Comparison of ENCODE assay signal across 8 mouse cellular contexts in genomic region chr6:49319595-49320315, GRCm38 (mm10). TPM values are rescaled to one million over a fixed set of nuclear protein-coding genes. Genes with fewer than 3 reads are reported as not detected.
DNase-seq lines count a peak whose midpoint lies in the region; ATAC-seq and TF ChIP-seq lines count a peak whose summit lies in the region.

No protein-coding gene starts in this region.

- no peak for ATAC-seq in intestine, embryonic 14.5 days (replicated peaks; ENCODE audit: low FRiP score, low TSS enrichment, low read depth)
- ATAC-seq in midbrain, embryonic 13.5 days, result no peak

- H3K4me3 ChIP-seq in gastrocnemius, adult 2 months, result peak overlapping the region; percentile 96
- peak overlapping the region; percentile 93 for H3K4me3 ChIP-seq in testis, adult 2 months (ENCODE audit: control insufficient read depth, low read depth, low read length)
- H3K4me3 ChIP-seq in intestine, embryonic 14.5 days (ENCODE audit: low read depth, low read length), result peak overlapping the region; percentile 69
- peak overlapping the region; percentile 70 for H3K4me3 ChIP-seq in midbrain, embryonic 13.5 days (replicated peaks)

- no peaks in the 10 kb centered on the region for H3K36me3 ChIP-seq in testis, adult 2 months (ENCODE audit: control insufficient read depth, insufficient read depth, low read length)
- H3K36me3 ChIP-seq in intestine, embryonic 14.5 days (ENCODE audit: control insufficient read depth, insufficient read depth, low read length), result no peaks in the 10 kb centered on the region
- H3K36me3 ChIP-seq in midbrain, embryonic 13.5 days, result no peaks in the 10 kb centered on the region

- H3K9me3 ChIP-seq in intestine, embryonic 14.5 days (ENCODE audit: control insufficient read depth, low read length), result no peaks in the 10 kb centered on the region
- no peaks in the 10 kb centered on the region for H3K9me3 ChIP-seq in midbrain, embryonic 13.5 days

- peak overlapping the region; percentile 91 for H3K27ac ChIP-seq in gastrocnemius, adult 2 months
- H3K27ac ChIP-seq in testis, adult 2 months (ENCODE audit: control insufficient read depth, insufficient read depth, low read depth, low read length), result peak overlapping the region; percentile 81
- H3K27ac ChIP-seq in intestine, embryonic 14.5 days (ENCODE audit: low read depth), result peak overlapping the region; percentile 80
- peak overlapping the region; percentile 91 for H3K27ac ChIP-seq in midbrain, embryonic 13.5 days

- no peak for TF ChIP-seq POLR2A in testis, adult 2 months (IDR thresholded peaks at IDR 0.05; ENCODE audit: control insufficient read depth, low read depth, low read length)

- 8% methylated on average over 13 of the region's 13 CpGs for WGBS in intestine, embryonic 14.5 days
- WGBS in midbrain, embryonic 13.5 days, result 12% methylated on average over 13 of the region's 13 CpGs

- DNase-seq in gastrocnemius, adult 2 months, result no peak
- DNase-seq in gastrocnemius, postnatal 14 days, result no peak
- no peak for DNase-seq in testis, postnatal 14 days (ENCODE audit: low spot score)
- DNase-seq in intestine, embryonic 14.5 days (ENCODE audit: low spot score), result no peak
- DNase-seq in urinary bladder, postnatal 36 days (ENCODE audit: low spot score in 2 of 2), result no peak
- DNase-seq in thymus, adult 18-20 months, result no peak

- TF ChIP-seq CTCF in gastrocnemius, adult 2 months (IDR thresholded peaks at IDR 0.05), result no peak
- no peak for TF ChIP-seq CTCF in testis, adult 2 months (IDR thresholded peaks at IDR 0.05; ENCODE audit: control insufficient read depth, insufficient read depth, insufficient replicate concordance, low read depth, low read length)

- H3K4me2 ChIP-seq in intestine, embryonic 14.5 days (ENCODE audit: low read length), result peak overlapping the region; percentile 61
- H3K4me2 ChIP-seq in midbrain, embryonic 13.5 days (replicated peaks), result peak overlapping the region; percentile 66

- intact Hi-C loops in gastrocnemius, adult 2 months (cut with DNase I), result loop anchor here (2.0 to 5.0 kb wide), 4 partner anchors 37 to 102 kb away; partner anchors contain the start of gene Fam221a
- intact Hi-C loops in gastrocnemius, postnatal 14 days (cut with DNase I; ENCODE audit: low total_unique reads), result no loop called here

- H3K9ac ChIP-seq in intestine, embryonic 14.5 days (ENCODE audit: low read length), result peak overlapping the region; percentile 84
- peak overlapping the region; percentile 80 for H3K9ac ChIP-seq in midbrain, embryonic 13.5 days (replicated peaks)

- H3K4me1 ChIP-seq in testis, adult 2 months (ENCODE audit: control insufficient read depth, insufficient read depth, low read length), result peaks cover 3% of the 10 kb centered on the region; the same call in 1 of the 2 replicates
- H3K4me1 ChIP-seq in intestine, embryonic 14.5 days (replicated peaks; ENCODE audit: control insufficient read depth, insufficient read depth, low read length), result peaks cover 14% of the 10 kb centered on the region
- peaks cover 10% of the 10 kb centered on the region for H3K4me1 ChIP-seq in midbrain, embryonic 13.5 days (replicated peaks)

- H3K27me3 ChIP-seq in testis, adult 2 months (ENCODE audit: control insufficient read depth, insufficient read depth, low read length), result no peaks in the 10 kb centered on the region
- no peaks in the 10 kb centered on the region for H3K27me3 ChIP-seq in intestine, embryonic 14.5 days (replicated peaks; ENCODE audit: control insufficient read depth, insufficient read depth, low read length)
- H3K27me3 ChIP-seq in midbrain, embryonic 13.5 days, result no peaks in the 10 kb centered on the region

RNA-seq across cellular contexts. Expression of gene Ccdc126, which starts 0.7 kb away (rescaled TPM):
- 1 to 10 TPM; 1.9 to 2.4 TPM for total RNA-seq in gastrocnemius, adult 2 months (2021)
- 1 to 10 TPM; 2.3 to 2.5 TPM for total RNA-seq in gastrocnemius, postnatal 14 days (2021)
- polyA plus RNA-seq in testis, adult 2 months (2012; rRNA removed), result 2.1 and 2.2 TPM in 2 replicates
- 13.7 and 15.1 TPM in 2 replicates for polyA plus RNA-seq in intestine, embryonic 14.5 days (2014; fragmentation: Nextera tagmentation; extraction: Ambion mirVana)
- polyA plus RNA-seq in midbrain, embryonic 13.5 days (2015; fragmentation: Nextera tagmentation; extraction: Ambion mirVana), result 7.3 and 8.3 TPM in 2 replicates

RNA-seq across cellular contexts. Expression of gene Fam221a, which starts 47.8 kb away (rescaled TPM):
- under 1 TPM; 0.14 to 0.26 TPM for total RNA-seq in gastrocnemius, adult 2 months (2021)
- total RNA-seq in gastrocnemius, postnatal 14 days (2021), result 1 to 10 TPM in 1 of 2 experiments, under 1 TPM in 1; 0.95 to 1.2 TPM
- 19.5 and 20.5 TPM in 2 replicates for polyA plus RNA-seq in testis, adult 2 months (2012; rRNA removed)
- polyA plus RNA-seq in intestine, embryonic 14.5 days (2014; fragmentation: Nextera tagmentation; extraction: Ambion mirVana), result 7.8 and 9.6 TPM in 2 replicates
- polyA plus RNA-seq in midbrain, embryonic 13.5 days (2015; fragmentation: Nextera tagmentation; extraction: Ambion mirVana), result 3.0 and 4.3 TPM in 2 replicates

RNA-seq across cellular contexts. Expression of gene Tra2a, which starts 55.9 kb away (rescaled TPM):
- total RNA-seq in gastrocnemius, adult 2 months (2021), result 10 to 100 TPM; 15.0 to 30.8 TPM
- total RNA-seq in gastrocnemius, postnatal 14 days (2021), result 10 to 100 TPM; 15.8 to 18.1 TPM
- 36.2 and 45.4 TPM in 2 replicates for polyA plus RNA-seq in testis, adult 2 months (2012; rRNA removed)
- 45.6 and 45.9 TPM in 2 replicates for polyA plus RNA-seq in intestine, embryonic 14.5 days (2014; fragmentation: Nextera tagmentation; extraction: Ambion mirVana)
- polyA plus RNA-seq in midbrain, embryonic 13.5 days (2015; fragmentation: Nextera tagmentation; extraction: Ambion mirVana), result 160 and 164 TPM in 2 replicates
